Mouse (Mus musculus) olfactory bulb, adult 2 months (tissue): Measurements from ENCODE around the gene Bcl2l1.

ENCODE experiments used
- CTCF ChIP-seq: fragments of 200-500 bp; IDR thresholded peaks from 2 replicates; pipeline ENCODE4 v1.5.1; 2012; ENCODE audit warnings: low read depth, mild to moderate bottlenecking, low read length, moderate library complexity; ENCODE audit not compliant: insufficient read depth
- POLR2A ChIP-seq: fragments of 200-500 bp; IDR thresholded peaks from 2 replicates; pipeline ENCODE4 v1.6.1; 2012; ENCODE audit warnings: mild to moderate bottlenecking, low read depth, low read length, moderate library complexity; ENCODE audit not compliant: insufficient read depth

DNA sequence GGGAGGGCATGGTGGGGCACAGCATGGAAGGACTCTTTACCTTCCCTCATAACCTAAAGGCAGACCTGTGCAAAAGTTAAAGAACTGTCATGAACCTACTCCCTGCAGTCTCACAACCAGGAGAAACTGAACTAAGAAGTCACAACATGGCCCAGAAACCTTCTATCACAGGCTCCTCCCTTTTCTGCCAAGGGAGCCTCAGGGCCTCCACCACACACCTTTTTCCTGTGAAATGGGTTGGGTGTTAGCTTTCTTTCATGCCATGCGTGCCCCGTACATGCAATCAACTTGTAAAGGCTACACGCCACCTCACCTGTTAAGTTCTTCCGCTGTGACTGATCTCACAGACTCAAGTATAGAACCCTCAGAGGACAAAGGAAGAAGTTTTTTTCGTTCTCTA lies 28.4 kb downstream of the Bcl2l1 start:
- no peak for TF ChIP-seq CTCF
- TF ChIP-seq POLR2A, result no peak
